Mouse (Mus musculus) myocyte (in vitro differentiated cells): ENCODE results near the gene Elfn1. TPM values are rescaled to one million over a fixed set of nuclear protein-coding genes. Genes with fewer than 3 reads are reported as not detected.

Experiments
- H3K27me3 ChIP-seq: one replicate; pipeline ENCODE4 v1.6.1; 2011; ENCODE audit not compliant: control insufficient read depth, insufficient read depth, insufficient read length
- H3K36me3 ChIP-seq: one replicate; pipeline ENCODE4 v1.6.1; 2011; ENCODE audit not compliant: control insufficient read depth, insufficient read depth
- H3K4me2 ChIP-seq: one replicate; pipeline ENCODE4 v1.6.1; 2011; ENCODE audit warnings: low read depth, control low read depth
- H3K4me3 ChIP-seq: one replicate; pipeline ENCODE4 v1.5.1; 2011; ENCODE audit warnings: mild to moderate bottlenecking, control low read depth, moderate library complexity
- H3K79me2 ChIP-seq: one replicate; pipeline ENCODE4 v1.6.1; 2011; ENCODE audit not compliant: control insufficient read depth, insufficient read depth
- H3ac ChIP-seq: one replicate; pipeline ENCODE4 v1.6.1; 2011; ENCODE audit not compliant: control insufficient read depth, insufficient read length
- CEBPB ChIP-seq: IDR thresholded peaks from 2 replicates; pipeline ENCODE4 v1.6.1; 2011; ENCODE audit warnings: mild to moderate bottlenecking, moderate library complexity; ENCODE audit not compliant: poor library complexity, insufficient read depth, severe bottlenecking
- E2F4 ChIP-seq: IDR thresholded peaks from one replicate; pipeline ENCODE4 v1.6.1; 2011; ENCODE audit warnings: mild to moderate bottlenecking, control low read depth, moderate library complexity; ENCODE audit not compliant: insufficient read depth
- MAX ChIP-seq: IDR thresholded peaks from one replicate; pipeline ENCODE4 v1.6.1; 2011; ENCODE audit warnings: low read depth, mild to moderate bottlenecking, control low read depth
- MYOD1 ChIP-seq, 3 experiments: IDR thresholded peaks; one replicate each; pipeline ENCODE4 v1.6.1; 2011; ENCODE audit warnings: control low read depth in 2 of 3, low read depth in 2 of 3, mild to moderate bottlenecking in 2 of 3, moderate library complexity in 1 of 3; ENCODE audit not compliant: insufficient read length in 2 of 3, control insufficient read depth in 1 of 3
- MYOG ChIP-seq, 3 experiments: IDR thresholded peaks; one replicate each; pipeline ENCODE4 v1.6.1; 2011; ENCODE audit warnings: control low read depth in 2 of 3, low read depth in 2 of 3, mild to moderate bottlenecking in 2 of 3; ENCODE audit not compliant: insufficient read length in 2 of 3, control insufficient read depth in 1 of 3, insufficient read depth in 1 of 3
- POLR2A ChIP-seq: IDR thresholded peaks from one replicate; pipeline ENCODE4 v1.6.1; 2011; ENCODE audit warnings: low read depth, mild to moderate bottlenecking, control low read depth, moderate library complexity; ENCODE audit not compliant: insufficient read length
- POLR2AphosphoS2 ChIP-seq: IDR thresholded peaks from one replicate; pipeline ENCODE4 v1.6.1; 2011; ENCODE audit warnings: low read depth, control low read depth; ENCODE audit not compliant: insufficient read length
- REST ChIP-seq: IDR thresholded peaks from one replicate; pipeline ENCODE4 v1.6.1; 2011; ENCODE audit warnings: mild to moderate bottlenecking, control low read depth, moderate library complexity; ENCODE audit not compliant: insufficient read depth, insufficient read length
- SRF ChIP-seq: IDR thresholded peaks from one replicate; pipeline ENCODE4 v1.6.1; 2011; ENCODE audit warnings: low read depth; ENCODE audit not compliant: control insufficient read depth, insufficient read length
- TCF12 ChIP-seq: IDR thresholded peaks from one replicate; pipeline ENCODE4 v1.6.1; 2011; ENCODE audit warnings: mild to moderate bottlenecking, control low read depth; ENCODE audit not compliant: poor library complexity, insufficient read depth, severe bottlenecking
- TCF3 ChIP-seq: IDR thresholded peaks from one replicate; pipeline ENCODE4 v1.6.1; 2011; ENCODE audit warnings: low read depth, control low read depth; ENCODE audit not compliant: insufficient read length
- USF1 ChIP-seq: IDR thresholded peaks from one replicate; pipeline ENCODE4 v1.6.1; 2011; ENCODE audit warnings: low read depth, mild to moderate bottlenecking, control low read depth, moderate library complexity
- polyA plus RNA-seq: library from polyadenylated mRNA; unstranded; fragments of >200 nt; fragmentation: generic; extraction: Trizol; gene quantifications from one replicate; pipeline ENCODE4 v1.2.1, GENCODE M21; 2012; ENCODE audit warnings: missing spikeins

Gene Elfn1
- polyA plus RNA-seq, 1 experiment: 0.10 TPM

DNA sequence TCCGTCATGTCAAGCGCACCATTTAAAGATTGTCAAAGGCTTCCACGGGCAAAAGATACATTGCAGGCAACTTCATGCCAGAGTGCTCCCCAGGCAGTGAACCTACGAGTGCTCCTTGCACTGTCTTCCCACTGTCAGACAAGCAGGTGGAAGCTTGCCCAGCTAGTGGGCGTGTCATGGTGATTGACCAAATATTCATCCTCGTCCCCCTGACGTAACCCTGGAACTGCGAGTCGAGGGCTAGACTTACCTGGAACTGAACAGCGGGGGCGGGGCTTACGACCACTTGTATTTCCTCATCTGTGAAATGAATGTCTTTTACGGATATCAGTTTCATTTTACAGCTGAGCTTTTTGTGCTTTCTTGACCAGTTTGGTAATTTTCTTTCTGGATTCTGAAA, 28.7 kb downstream of the Elfn1 start:
- no peak overlapping the region for H3ac ChIP-seq
- no peaks in the 10 kb centered on the region for H3K27me3 ChIP-seq
- no peaks in the 10 kb centered on the region for H3K79me2 ChIP-seq
- no peak for TF ChIP-seq REST
- TF ChIP-seq POLR2AphosphoS2: no peak
- TF ChIP-seq TCF3: no peak
- TF ChIP-seq USF1: no peak
- TF ChIP-seq CEBPB: no peak
- TF ChIP-seq E2F4: no peak
- TF ChIP-seq TCF12: no peak
- no peak for TF ChIP-seq MYOD1 (IDR thresholded peaks at IDR 0.05; ENCODE audit: control insufficient read depth in 1 of 3, insufficient read length in 2 of 3, low read depth in 2 of 3)
- no peak for TF ChIP-seq SRF
- no peak for TF ChIP-seq MAX
- TF ChIP-seq POLR2A: no peak
- TF ChIP-seq MYOG (IDR thresholded peaks at IDR 0.05; ENCODE audit: control insufficient read depth in 1 of 3, insufficient read depth in 1 of 3, insufficient read length in 2 of 3, low read depth in 2 of 3): no peak
- no peak overlapping the region for H3K4me3 ChIP-seq
- peak overlapping the region; percentile 38 for H3K4me2 ChIP-seq
- no peaks in the 10 kb centered on the region for H3K36me3 ChIP-seq

DNA sequence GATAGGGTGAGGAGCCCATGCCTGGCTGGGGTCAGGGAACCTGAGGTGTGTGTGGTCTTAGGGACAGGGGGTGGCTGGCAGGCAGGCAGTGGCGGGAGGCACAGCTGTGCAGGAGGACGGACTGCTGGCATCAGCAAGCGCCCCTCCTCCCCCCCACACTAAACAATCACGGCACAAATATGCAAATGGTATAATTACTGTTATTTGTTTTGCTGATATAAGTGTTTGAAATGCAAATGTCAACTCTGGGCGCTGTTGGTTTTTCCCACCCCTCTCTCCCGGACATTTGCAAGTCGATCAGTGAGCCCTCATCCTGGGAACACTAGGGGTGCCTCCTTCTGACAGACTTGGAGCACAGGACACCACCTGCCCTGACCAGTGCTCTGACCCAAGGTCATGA, 37.0 kb downstream of the Elfn1 start:
- Histone ChIP-seq H3K79me2 (no peaks in the 10 kb centered on the region), H3K4me2 (no peak overlapping the region), H3K4me3 (no peak overlapping the region), H3K27me3 (no peaks in the 10 kb centered on the region), H3K36me3 (no peaks in the 10 kb centered on the region), H3ac (no peak overlapping the region)
- TF ChIP-seq TCF12 (no peak), USF1 (no peak), POLR2AphosphoS2 (no peak), TCF3 (no peak), MYOD1 (IDR thresholded peaks at IDR 0.05; ENCODE audit: control insufficient read depth in 1 of 3, insufficient read length in 2 of 3, low read depth in 2 of 3) (no peak)

DNA sequence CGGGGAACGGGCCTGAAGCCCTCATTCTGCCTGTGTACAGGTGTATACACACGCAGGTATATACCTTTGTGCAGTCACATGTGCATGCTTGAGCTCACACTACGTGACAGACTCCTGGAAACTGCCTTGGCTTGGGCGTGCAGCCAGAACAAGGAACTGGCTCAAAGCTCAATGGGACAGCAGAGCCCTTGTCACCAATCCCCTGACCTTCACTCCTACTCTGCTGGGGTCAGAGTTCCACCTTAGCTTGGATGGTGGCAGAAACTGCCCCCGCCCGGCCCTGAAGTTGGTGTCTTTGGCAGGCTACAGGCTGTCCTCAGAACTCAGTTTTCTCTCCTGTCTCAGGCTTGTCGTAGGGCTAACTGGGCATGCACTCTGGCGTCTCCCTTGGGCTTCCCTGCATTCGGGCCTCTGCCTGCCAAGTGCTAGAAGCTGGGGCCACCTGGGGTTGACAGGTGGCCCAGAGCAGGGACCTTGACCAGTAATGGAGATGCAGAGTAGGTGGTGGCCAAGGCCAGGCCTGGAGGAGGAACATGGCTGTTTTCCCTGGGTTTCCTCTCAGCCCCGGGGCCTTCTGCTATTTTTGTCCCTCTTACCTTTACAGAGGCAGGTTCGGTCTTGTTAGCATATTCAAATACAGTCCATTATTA, 38.1 kb downstream of the Elfn1 start:
- no peaks in the 10 kb centered on the region for H3K79me2 ChIP-seq
- H3K4me3 ChIP-seq: no peak overlapping the region
- H3K36me3 ChIP-seq: no peaks in the 10 kb centered on the region
- H3K4me2 ChIP-seq: no peak overlapping the region
- H3ac ChIP-seq: no peak overlapping the region
- H3K27me3 ChIP-seq: peaks cover under 1% of the 10 kb centered on the region
- TF ChIP-seq TCF12 (no peak), E2F4 (no peak), CEBPB (no peak), MAX (no peak), SRF (no peak), USF1 (no peak), MYOG (IDR thresholded peaks at IDR 0.05; ENCODE audit: control insufficient read depth in 1 of 3, insufficient read depth in 1 of 3, insufficient read length in 2 of 3, low read depth in 2 of 3) (no peak), POLR2AphosphoS2 (no peak), POLR2A (no peak), TCF3 (no peak), MYOD1 (IDR thresholded peaks at IDR 0.05; ENCODE audit: control insufficient read depth in 1 of 3, insufficient read length in 2 of 3, low read depth in 2 of 3) (no peak), REST (no peak)

DNA sequence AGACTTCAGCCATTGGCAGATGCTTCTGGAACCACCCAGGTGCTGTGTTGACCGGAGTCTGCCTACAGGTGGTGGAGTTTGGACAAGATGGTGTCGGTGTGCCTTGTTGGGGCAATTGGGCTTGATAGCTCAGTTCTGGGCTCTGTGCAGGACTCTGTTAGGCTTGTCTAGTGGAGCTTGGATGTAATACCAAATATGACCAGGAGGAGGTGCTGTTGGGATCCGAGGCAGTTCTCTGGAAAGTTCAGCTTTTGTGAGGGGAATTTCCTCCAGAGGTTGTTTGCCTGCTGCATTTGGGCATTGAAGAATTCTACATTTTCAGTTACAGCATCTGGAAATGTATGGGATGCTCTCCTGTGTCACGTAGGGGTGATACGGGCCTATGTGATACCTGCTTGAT, 39.7 kb downstream of the Elfn1 start:
- Histone ChIP-seq H3ac (no peak overlapping the region), H3K36me3 (no peaks in the 10 kb centered on the region), H3K79me2 (no peaks in the 10 kb centered on the region), H3K4me3 (no peak overlapping the region), H3K27me3 (peaks cover 9% of the 10 kb centered on the region), H3K4me2 (no peak overlapping the region)
- TF ChIP-seq SRF (no peak), E2F4 (no peak), USF1 (no peak), MYOG (IDR thresholded peaks at IDR 0.05; ENCODE audit: control insufficient read depth in 1 of 3, insufficient read depth in 1 of 3, insufficient read length in 2 of 3, low read depth in 2 of 3) (no peak), REST (no peak), TCF3 (no peak)

DNA sequence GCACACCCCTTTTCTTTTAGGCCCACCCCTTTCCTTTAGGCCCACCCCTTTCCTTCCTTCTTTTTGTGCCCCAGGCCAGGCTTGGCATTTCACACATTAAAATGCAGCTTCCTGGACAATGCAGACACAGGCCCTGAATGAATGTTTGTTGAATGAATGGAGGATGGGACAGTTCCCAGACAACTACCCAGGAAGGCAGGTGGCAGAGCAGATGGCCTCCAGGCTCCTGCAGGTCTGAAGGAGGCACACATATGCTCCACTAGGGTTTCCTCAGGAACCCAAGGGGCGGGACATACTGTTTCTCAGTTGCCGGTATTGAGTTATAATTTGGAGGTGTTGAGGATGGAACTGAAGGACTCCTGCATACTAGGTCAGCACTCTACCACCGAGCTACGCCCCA, 40.8 kb downstream of the Elfn1 start:
- Histone ChIP-seq H3K4me3 (no peak overlapping the region), H3K4me2 (no peak overlapping the region), H3K36me3 (no peaks in the 10 kb centered on the region), H3ac (no peak overlapping the region), H3K27me3 (peaks cover 12% of the 10 kb centered on the region), H3K79me2 (no peaks in the 10 kb centered on the region)
- TF ChIP-seq REST: no peak
- no peak for TF ChIP-seq MYOG (IDR thresholded peaks at IDR 0.05; ENCODE audit: control insufficient read depth in 1 of 3, insufficient read depth in 1 of 3, insufficient read length in 2 of 3, low read depth in 2 of 3)
- TF ChIP-seq MYOD1 (IDR thresholded peaks at IDR 0.05; ENCODE audit: control insufficient read depth in 1 of 3, insufficient read length in 2 of 3, low read depth in 2 of 3): no peak
- TF ChIP-seq POLR2AphosphoS2: no peak
- no peak for TF ChIP-seq USF1
- TF ChIP-seq POLR2A: no peak
- no peak for TF ChIP-seq MAX
- TF ChIP-seq TCF3: no peak
- TF ChIP-seq E2F4: no peak
- no peak for TF ChIP-seq SRF
- no peak for TF ChIP-seq TCF12
- no peak for TF ChIP-seq CEBPB
